Mouse (Mus musculus): ENCODE measurements around the gene Adh6b. TPM values are rescaled to one million over a fixed set of nuclear protein-coding genes. Genes with fewer than 3 reads are reported as not detected.

Gene Adh6b
- polyA plus RNA-seq (2015; fragmentation: Nextera tagmentation; extraction: Ambion mirVana), result 0.29 and 0.71 TPM in 2 replicates

DNA sequence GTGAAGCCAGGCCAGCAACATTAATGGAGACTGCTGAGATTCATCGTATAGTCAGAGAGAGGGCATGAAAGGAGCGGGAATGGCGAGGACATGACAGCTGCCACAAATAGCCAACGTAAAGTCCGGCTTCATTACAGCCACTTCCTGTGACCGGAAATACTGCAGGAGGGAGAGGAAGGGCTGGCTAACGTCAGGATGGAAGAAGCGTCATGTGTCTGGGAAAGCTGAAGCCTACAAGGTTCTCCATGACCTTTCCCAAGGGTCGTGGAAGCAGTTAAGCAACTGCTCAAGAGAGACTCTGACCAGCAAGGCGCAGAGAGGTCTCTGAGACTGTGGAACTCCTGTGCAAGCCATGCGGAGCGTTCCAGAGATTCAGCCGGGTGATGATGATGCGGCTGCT lies at the start of gene Adh6b:
Adh6b (plus strand) TSS at position 305 of the 400 bp plus-strand sequence.
- no peak within 1 kb of the TSS for H3K4me2 ChIP-seq (replicated peaks; ENCODE audit: low read depth, low read length)
- H3K27ac ChIP-seq (ENCODE audit: low read length), result no peak within 1 kb of the TSS
- no peak for ATAC-seq (ENCODE audit: low FRiP score, low TSS enrichment)
- H3K4me3 ChIP-seq (ENCODE audit: low read length), result no peak within 1 kb of the TSS
- no peaks in the 10 kb centered on the region for H3K36me3 ChIP-seq (ENCODE audit: insufficient read depth, low read length)
- H3K9ac ChIP-seq (replicated peaks; ENCODE audit: low read length), result no peak within 1 kb of the TSS
- H3K4me1 ChIP-seq (ENCODE audit: insufficient read depth, low read length), result no peaks in the 10 kb centered on the region
- WGBS, result 71% methylated on average over 14 of the region's 14 CpGs
- H3K9me3 ChIP-seq (ENCODE audit: low read length), result no peaks in the 10 kb centered on the region
- H3K27me3 ChIP-seq (ENCODE audit: insufficient read depth, low read length), result no peaks in the 10 kb centered on the region

DNA sequence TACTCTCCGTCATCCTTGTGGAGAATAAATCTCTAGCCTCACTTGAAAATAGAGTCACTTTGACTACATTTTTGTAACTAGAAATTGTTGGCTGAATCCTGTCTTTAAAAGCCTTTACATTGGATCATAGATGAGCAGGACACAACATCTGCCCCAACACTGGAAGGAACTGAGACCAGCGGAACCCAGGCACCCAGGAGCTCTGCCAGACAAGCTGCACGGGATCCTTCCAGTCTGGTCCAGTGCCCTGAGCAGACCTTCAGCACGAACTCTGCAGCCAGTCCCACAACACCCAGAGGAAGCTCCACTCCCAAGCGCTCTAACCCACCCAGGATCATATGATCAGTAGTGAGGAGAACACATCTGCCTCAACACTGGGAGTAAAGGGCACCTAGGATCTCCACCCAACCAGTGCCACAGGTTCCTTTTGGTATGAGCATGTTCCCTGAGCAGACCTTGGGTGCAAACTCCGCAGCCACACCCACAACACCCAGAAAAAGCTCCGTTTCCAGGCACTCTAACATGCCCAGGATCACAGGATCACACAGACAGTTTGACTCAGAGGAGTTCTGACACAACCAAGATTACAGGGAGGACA lies 48.2 kb upstream of the Adh6b start:
- Histone ChIP-seq H3K27me3 (ENCODE audit: insufficient read depth, low read length) (no peaks in the 10 kb centered on the region), H3K27ac (ENCODE audit: low read length) (no peak overlapping the region), H3K4me1 (ENCODE audit: insufficient read depth, low read length) (peaks cover 6% of the 10 kb centered on the region), H3K36me3 (ENCODE audit: insufficient read depth, low read length) (no peaks in the 10 kb centered on the region), H3K4me2 (replicated peaks; ENCODE audit: low read depth, low read length) (no peak overlapping the region), H3K9me3 (ENCODE audit: low read length) (peaks cover 11% of the 10 kb centered on the region), H3K4me3 (ENCODE audit: low read length) (no peak overlapping the region), H3K9ac (replicated peaks; ENCODE audit: low read length) (no peak overlapping the region)
- 92% methylated on average over 7 of the region's 7 CpGs for WGBS
- ATAC-seq (ENCODE audit: low FRiP score, low TSS enrichment), result no peak

DNA sequence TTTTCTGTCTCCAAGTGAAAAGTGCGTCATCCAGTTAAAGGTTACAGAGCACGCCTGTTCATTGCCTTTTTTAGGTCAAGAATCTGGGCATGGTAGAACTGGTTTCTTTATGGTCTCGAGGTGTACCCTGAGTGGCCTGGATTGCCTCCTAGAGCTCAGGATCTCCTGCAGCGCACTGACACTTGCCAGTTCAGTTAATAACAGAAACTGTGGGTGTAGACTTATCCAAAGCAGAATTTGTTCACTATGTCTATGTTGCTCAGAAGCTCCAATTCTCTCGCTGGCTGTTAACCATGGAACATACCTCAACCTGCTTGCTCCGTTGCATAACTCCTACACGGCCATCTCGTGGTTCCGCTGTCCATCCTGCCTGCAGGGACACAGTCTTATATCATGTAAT lies 41.4 kb upstream of the Adh6b start:
- H3K4me1 ChIP-seq (ENCODE audit: insufficient read depth, low read length), result peaks cover 23% of the 10 kb centered on the region
- H3K9ac ChIP-seq (replicated peaks; ENCODE audit: low read length), result no peak overlapping the region
- H3K36me3 ChIP-seq (ENCODE audit: insufficient read depth, low read length), result no peaks in the 10 kb centered on the region
- ATAC-seq (ENCODE audit: low FRiP score, low TSS enrichment), result no peak
- no peak overlapping the region for H3K4me2 ChIP-seq (replicated peaks; ENCODE audit: low read depth, low read length)
- 90% methylated on average over 9 of the region's 9 CpGs for WGBS
- no peak overlapping the region for H3K27ac ChIP-seq (ENCODE audit: low read length)
- no peak overlapping the region for H3K4me3 ChIP-seq (ENCODE audit: low read length)
- H3K9me3 ChIP-seq (ENCODE audit: low read length), result peaks cover 16% of the 10 kb centered on the region
- no peaks in the 10 kb centered on the region for H3K27me3 ChIP-seq (ENCODE audit: insufficient read depth, low read length)

DNA sequence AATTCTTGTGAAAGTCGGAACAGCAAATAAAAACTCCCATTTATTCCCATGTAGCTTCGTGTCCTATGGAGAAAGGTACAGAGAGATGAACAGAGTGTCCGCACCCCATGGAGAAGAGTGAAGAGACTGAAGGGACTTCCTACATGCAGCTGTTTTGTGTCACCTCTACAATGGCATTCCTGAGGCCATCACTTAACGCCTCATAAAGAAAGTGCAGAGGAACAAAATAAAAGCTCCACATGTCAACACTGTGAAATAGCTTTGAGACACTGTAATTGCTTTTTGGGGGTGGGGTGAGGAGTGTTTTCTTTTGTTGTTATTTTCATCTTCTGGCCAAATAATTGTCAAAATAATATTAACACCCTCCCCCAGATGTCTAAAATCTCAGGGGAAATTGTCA lies 38.9 kb upstream of the Adh6b start:
- Histone ChIP-seq H3K4me3 (ENCODE audit: low read length) (no peak overlapping the region), H3K9me3 (ENCODE audit: low read length) (peaks cover 12% of the 10 kb centered on the region), H3K9ac (replicated peaks; ENCODE audit: low read length) (no peak overlapping the region), H3K27me3 (ENCODE audit: insufficient read depth, low read length) (no peaks in the 10 kb centered on the region), H3K27ac (ENCODE audit: low read length) (no peak overlapping the region), H3K4me2 (replicated peaks; ENCODE audit: low read depth, low read length) (no peak overlapping the region), H3K4me1 (ENCODE audit: insufficient read depth, low read length) (peaks cover 32% of the 10 kb centered on the region), H3K36me3 (ENCODE audit: insufficient read depth, low read length) (no peaks in the 10 kb centered on the region)
- WGBS, result 34% methylated on average over 4 of the region's 4 CpGs
- peak; percentile 64; the same call in 1 of the 2 replicates for ATAC-seq (ENCODE audit: low FRiP score, low TSS enrichment)

DNA sequence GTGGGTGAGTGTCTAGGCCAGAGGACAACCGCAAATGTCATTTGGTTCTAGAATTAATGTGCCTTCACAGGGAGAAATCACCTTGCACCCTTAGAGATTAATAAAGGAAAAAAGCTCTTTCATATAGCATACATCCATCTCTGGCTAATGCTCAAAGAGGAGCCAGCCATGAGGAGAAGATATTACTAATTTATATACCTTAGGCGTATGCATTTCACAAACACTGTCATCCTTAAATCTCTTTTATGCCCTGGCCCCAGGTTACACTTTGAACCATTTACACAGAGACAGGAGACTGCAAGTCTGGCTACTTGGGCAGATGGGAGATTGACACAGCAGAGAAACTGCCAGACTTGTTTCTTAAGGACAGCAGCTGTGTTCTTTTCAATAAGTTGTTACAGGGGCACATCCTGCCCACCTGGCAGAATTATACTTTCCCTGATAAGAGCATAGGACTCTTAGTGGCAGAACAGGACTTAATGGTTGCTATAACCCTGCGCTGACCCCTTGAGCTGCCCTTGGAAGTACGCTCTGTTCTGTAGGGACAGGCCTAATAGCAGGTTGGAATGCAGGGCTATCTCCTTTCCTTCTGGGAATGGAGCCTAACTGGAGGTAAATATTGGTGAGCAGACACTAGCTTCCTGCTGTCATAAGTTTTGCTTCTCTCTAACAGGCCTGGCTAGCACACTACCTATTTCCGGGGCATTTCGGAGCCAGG lies 37.6 kb upstream of the Adh6b start:
- no peak overlapping the region for H3K4me3 ChIP-seq (ENCODE audit: low read length)
- no peaks in the 10 kb centered on the region; the same call in 1 of the 2 replicates for H3K9me3 ChIP-seq (ENCODE audit: low read length)
- no peak overlapping the region for H3K4me2 ChIP-seq (replicated peaks; ENCODE audit: low read depth, low read length)
- no peaks in the 10 kb centered on the region for H3K27me3 ChIP-seq (ENCODE audit: insufficient read depth, low read length)
- H3K4me1 ChIP-seq (ENCODE audit: insufficient read depth, low read length), result peaks cover 32% of the 10 kb centered on the region
- H3K9ac ChIP-seq (replicated peaks; ENCODE audit: low read length), result no peak overlapping the region
- WGBS, result 43% methylated on average over 6 of the region's 6 CpGs
- peak overlapping the region; percentile 56; the same call in 1 of the 2 replicates for H3K27ac ChIP-seq (ENCODE audit: low read length)
- H3K36me3 ChIP-seq (ENCODE audit: insufficient read depth, low read length), result no peaks in the 10 kb centered on the region
- ATAC-seq (ENCODE audit: low FRiP score, low TSS enrichment), result no peak

DNA sequence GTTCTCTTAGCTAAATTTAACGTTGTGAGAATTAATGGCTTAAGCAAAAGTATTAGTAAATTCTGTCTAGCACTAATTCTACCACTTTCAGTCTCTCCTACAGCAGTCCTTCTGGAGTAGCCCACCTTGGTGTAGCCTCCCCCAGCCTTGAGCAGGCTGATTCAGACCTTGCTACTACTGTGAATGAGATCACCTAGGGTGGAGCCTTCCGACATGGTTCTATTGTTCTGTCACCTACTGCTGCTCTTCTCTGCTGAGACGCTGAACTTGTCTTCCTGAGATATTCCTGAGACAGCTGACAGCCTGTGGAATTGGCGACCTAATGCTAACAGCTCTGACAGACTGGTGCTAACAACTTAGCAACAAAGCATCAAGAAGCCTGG lies 37.1 kb upstream of the Adh6b start:
- ATAC-seq (ENCODE audit: low FRiP score, low TSS enrichment), result no peak
- peaks cover 32% of the 10 kb centered on the region for H3K4me1 ChIP-seq (ENCODE audit: insufficient read depth, low read length)
- 41% methylated on average over 4 of the region's 4 CpGs for WGBS
- H3K4me3 ChIP-seq (ENCODE audit: low read length), result no peak overlapping the region
- no peak overlapping the region; the same call in 1 of the 2 replicates for H3K27ac ChIP-seq (ENCODE audit: low read length)
- H3K36me3 ChIP-seq (ENCODE audit: insufficient read depth, low read length), result no peaks in the 10 kb centered on the region
- no peaks in the 10 kb centered on the region for H3K9me3 ChIP-seq (ENCODE audit: low read length)
- no peak overlapping the region for H3K4me2 ChIP-seq (replicated peaks; ENCODE audit: low read depth, low read length)
- no peaks in the 10 kb centered on the region for H3K27me3 ChIP-seq (ENCODE audit: insufficient read depth, low read length)
- H3K9ac ChIP-seq (replicated peaks; ENCODE audit: low read length), result no peak overlapping the region

DNA sequence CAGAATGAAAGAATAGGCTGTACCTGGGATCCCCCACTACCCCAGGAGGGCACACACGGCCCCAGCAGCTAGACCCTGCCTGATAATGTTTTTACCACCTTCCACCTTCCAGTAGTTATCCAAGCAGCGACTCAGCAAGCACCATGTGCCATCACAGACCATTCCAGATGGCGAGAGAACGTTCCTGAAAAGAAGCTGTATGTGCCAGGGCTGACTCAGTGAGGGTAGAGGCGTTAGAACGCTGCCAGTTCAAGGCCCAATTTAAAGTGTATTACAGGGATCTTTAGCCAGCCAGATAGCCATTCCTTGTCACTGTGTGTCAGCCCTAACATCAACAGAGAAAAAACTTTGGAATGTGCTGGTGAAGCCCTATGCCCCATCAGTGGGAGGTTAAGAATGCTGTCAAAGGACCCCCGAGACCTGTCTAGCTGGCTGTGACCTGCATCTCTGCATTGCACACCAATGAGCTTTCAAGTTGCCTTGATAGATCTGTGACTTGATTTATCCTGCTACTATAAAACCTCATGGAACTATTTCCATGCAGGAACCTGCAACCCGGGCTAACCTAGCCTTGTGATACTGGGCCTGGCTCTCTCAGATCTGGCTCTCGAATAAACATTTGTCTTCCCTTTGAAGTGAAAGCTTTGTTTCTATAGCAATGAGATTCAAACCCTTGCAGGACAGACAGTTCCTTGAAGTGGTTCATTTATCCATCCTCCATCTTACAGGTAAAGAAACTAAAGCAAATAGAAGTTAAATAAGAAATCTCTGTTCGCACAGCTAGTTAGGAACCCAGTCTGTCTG lies 35.9 kb upstream of the Adh6b start:
- no peak overlapping the region for H3K4me3 ChIP-seq (ENCODE audit: low read length)
- no peak for ATAC-seq (ENCODE audit: low FRiP score, low TSS enrichment)

DNA sequence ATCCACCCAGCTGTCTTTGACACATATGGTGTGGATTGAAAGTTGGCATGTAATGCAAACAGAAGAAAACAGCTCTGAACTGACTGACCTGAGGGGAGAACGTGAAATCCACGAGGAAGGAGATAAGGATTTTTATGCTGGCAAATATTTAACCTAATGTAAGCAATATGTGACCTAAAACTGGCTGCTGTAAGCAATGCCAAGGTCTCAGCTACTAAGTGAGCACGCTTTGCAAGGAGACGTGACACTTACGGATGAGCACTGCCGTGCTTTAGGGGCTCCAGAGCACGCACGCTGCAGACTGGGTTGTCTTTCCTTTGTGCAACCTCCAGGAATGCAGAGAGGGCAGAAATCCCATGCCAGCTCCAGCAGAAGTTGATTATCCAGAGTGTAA lies 35.3 kb upstream of the Adh6b start:
- peaks cover 32% of the 10 kb centered on the region for H3K4me1 ChIP-seq (ENCODE audit: insufficient read depth, low read length)
- WGBS, result 32% methylated on average over 8 of the region's 8 CpGs
- H3K27me3 ChIP-seq (ENCODE audit: insufficient read depth, low read length), result no peaks in the 10 kb centered on the region
- no peak overlapping the region for H3K9ac ChIP-seq (replicated peaks; ENCODE audit: low read length)
- H3K4me2 ChIP-seq (replicated peaks; ENCODE audit: low read depth, low read length), result no peak overlapping the region
- ATAC-seq (ENCODE audit: low FRiP score, low TSS enrichment), result peak; percentile 66
- no peak overlapping the region for H3K4me3 ChIP-seq (ENCODE audit: low read length)
- H3K27ac ChIP-seq (ENCODE audit: low read length), result peak overlapping the region; percentile 40
- no peaks in the 10 kb centered on the region for H3K9me3 ChIP-seq (ENCODE audit: low read length)
- H3K36me3 ChIP-seq (ENCODE audit: insufficient read depth, low read length), result no peaks in the 10 kb centered on the region

More for the DNA sequence above, 35.9 kb upstream of the Adh6b start:
- 60% methylated on average over 10 of the region's 10 CpGs for WGBS
- Histone ChIP-seq H3K27me3 (ENCODE audit: insufficient read depth, low read length) (no peaks in the 10 kb centered on the region), H3K9ac (replicated peaks; ENCODE audit: low read length) (no peak overlapping the region), H3K4me1 (ENCODE audit: insufficient read depth, low read length) (peaks cover 32% of the 10 kb centered on the region), H3K36me3 (ENCODE audit: insufficient read depth, low read length) (no peaks in the 10 kb centered on the region), H3K4me2 (replicated peaks; ENCODE audit: low read depth, low read length) (no peak overlapping the region), H3K9me3 (ENCODE audit: low read length) (no peaks in the 10 kb centered on the region), H3K27ac (ENCODE audit: low read length) (peak overlapping the region; percentile 40)

DNA sequence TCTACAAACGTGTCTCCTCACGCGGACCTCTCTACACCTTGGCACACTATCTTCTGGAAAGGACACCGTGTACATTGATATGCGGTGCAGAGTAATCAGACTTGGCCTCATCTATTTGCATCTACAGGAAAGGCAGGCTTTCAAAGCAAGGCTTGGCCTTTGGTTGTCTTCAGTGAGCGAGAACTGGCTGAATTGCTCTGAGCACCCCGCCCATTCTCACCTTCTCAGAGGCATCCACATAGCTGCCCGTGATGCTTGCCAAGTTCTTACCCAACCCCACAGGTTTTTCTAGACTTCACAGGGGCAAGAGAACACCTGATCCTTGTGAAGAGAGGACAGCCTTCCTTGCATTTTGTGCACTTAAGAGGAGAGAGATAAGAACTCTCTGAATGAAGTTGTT lies 31.7 kb upstream of the Adh6b start:
- H3K4me2 ChIP-seq (replicated peaks; ENCODE audit: low read depth, low read length), result no peak overlapping the region
- no peaks in the 10 kb centered on the region for H3K27me3 ChIP-seq (ENCODE audit: insufficient read depth, low read length)
- H3K4me3 ChIP-seq (ENCODE audit: low read length), result no peak overlapping the region
- no peak overlapping the region for H3K27ac ChIP-seq (ENCODE audit: low read length)
- no peaks in the 10 kb centered on the region for H3K9me3 ChIP-seq (ENCODE audit: low read length)
- H3K9ac ChIP-seq (replicated peaks; ENCODE audit: low read length), result no peak overlapping the region
- peaks cover 9% of the 10 kb centered on the region for H3K4me1 ChIP-seq (ENCODE audit: insufficient read depth, low read length)
- no peak for ATAC-seq (ENCODE audit: low FRiP score, low TSS enrichment)
- H3K36me3 ChIP-seq (ENCODE audit: insufficient read depth, low read length), result no peaks in the 10 kb centered on the region
- WGBS, result 81% methylated on average over 8 of the region's 8 CpGs
